Mouse (Mus musculus) embryo, embryonic 10.5 days (tissue): ENCODE results near the gene Cxcr5.
"Not testable (repeated sequence)": the region's sequence is repeated elsewhere in the genome, so short reads cannot be mapped to it uniquely, and the experiment has no call there.

ENCODE experiments used
- DNase-seq: peaks from one replicate; pipeline ENCODE4 v3.0.0-alpha.2; 2015; ENCODE audit warnings: low spot score

Gene Cxcr5

GRCm38 (mm10) chr9:44587262-44588160 is 25.8 kb upstream of the Cxcr5 start:
- no peak for DNase-seq

DNA sequence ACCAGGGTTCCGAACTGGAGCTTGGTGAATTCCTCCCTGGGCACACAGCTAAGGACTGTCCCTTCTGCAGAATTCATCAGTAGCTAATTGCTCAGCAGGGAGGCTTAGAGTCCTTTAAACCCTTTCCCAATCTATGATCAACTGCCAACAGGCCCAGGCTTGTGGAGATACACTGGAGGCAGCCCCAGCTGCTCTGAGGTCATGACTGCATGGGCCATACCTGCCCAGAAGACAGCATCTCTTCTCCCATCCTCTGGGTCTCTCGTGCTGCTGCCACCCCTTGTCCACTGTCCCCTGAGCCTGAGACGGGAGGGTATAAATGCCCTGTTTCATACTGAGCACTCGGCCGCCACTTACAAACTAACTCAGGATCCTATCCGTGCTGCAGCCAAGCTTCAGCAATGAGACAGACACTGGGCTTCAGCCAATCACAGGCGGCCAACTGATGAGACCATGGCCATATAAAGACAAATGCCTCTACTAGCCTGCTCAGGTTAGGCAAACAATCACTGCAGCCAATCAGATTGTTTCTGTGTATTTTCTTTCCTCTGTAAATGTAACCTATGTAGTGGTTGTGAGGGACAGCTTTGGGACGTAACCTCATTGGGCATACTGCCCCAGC is 25.1 kb upstream of the Cxcr5 start:
- DNase-seq = no peak

DNA sequence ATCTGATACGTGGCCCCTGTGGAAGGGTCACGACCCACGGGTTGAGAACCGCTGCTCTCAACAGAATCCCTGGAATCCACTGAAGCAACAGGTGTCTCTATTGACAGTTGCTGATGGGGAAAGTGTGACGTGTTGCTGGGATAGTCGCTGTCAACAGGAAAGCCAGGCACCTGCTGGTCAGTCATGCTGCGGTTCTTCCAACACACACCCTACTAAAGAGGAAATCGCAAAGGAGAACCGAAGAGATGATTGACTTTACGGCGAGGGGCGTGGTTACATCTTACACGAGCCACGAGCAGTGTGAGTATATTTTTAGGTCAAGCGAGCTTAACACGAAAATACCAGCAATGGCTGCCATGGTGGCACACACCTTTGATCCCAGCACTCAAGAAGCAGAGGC is 20.7 kb upstream of the Cxcr5 start:
- DNase-seq = no peak

DNA sequence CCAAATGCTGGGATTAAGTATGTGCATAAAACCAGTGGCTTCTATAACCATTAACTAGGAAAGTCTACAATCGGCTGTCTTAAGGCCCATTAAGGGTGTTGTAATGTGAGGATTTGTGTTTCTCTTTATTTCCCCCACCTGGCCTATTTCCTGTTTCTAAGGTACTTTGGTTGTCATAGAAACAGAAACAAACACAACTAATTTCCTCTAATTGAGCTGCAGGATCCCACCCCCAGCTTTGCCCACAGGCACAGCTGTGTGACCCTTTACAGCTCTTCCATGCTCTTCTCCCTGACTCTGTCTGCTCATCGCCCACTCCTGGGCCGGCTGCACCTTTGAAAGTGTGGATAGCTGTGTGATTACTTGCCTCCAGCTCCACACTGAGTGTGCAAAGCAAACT is 19.7 kb upstream of the Cxcr5 start:
- no peak for DNase-seq

DNA sequence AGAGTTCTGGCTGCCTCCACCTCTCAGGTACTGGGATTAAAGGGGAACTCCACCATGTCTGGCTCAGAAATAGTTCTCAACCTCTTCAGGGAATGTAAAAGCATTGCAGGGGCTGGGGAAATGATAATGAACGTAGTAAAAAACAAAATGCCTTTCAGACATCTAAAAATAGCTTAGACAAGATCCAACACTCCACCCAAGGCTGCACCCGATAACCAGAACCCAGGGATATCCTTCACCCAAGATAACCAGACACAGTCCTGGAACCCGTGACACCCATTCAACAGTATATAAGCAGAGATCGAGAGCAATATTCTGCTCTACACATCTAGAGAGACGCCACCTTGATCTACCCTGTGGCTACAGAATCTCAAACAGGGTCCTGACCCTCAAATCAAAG is 18.4 kb upstream of the Cxcr5 start:
- DNase-seq = no peak

DNA sequence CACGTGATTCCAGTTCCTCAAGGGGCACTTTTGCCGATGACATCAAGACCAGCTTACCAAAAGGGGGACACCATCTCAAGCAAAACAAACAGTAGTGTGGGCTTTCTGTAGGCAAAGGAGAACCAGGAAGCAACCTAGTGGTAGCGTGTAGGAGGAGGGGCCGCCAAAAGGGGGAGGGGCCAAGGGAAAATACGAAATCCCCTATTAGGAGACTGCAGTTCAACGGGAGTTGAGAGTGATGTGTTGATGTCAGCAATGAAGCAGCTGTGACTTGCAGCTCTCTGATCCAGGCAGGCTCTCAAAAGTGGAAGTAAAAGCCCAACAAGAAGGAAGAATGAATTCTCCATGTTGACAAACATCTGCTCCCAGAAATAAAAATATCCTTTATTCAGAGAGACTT is 17.7 kb upstream of the Cxcr5 start:
- no peak for DNase-seq

- not testable (repeated sequence) for DNase-seq
These were observed 14.4 kb upstream of the Cxcr5 start for GRCm38 (mm10) chr9:44576046-44576445.

GRCm38 (mm10) chr9:44575095-44575494 is 13.4 kb upstream of the Cxcr5 start:
- no peak for DNase-seq

DNA sequence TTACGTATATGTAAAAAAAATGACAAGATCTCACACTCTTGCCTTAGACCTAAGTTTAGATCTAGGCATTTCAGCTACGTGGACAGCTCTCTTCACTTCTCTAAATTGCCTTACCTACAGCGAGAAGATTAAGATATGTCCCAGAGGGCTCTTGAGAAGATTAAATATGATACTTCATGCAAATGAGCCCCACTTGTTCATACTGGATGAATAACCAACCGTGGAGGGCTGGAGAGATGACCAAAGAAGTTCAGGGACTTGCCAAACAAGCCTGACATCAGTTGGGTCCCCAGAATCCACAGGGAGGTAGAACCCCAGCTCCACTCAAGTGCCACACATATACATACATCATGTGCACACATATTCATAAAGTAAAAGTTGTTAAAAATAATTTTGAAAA is 11.6 kb upstream of the Cxcr5 start:
- DNase-seq = no peak

GRCm38 (mm10) chr9:44570939-44571382 is 9.3 kb upstream of the Cxcr5 start:
- no peak for DNase-seq

GRCm38 (mm10) chr9:44568083-44568455 is 6.4 kb upstream of the Cxcr5 start:
- no peak for DNase-seq

GRCm38 (mm10) chr9:44567338-44568082 is 5.8 kb upstream of the Cxcr5 start:
- no peak for DNase-seq

- DNase-seq = peak; percentile 16
These were observed 3.7 kb upstream of the Cxcr5 start for GRCm38 (mm10) chr9:44565367-44565766.

GRCm38 (mm10) chr9:44562936-44563335 is 1.3 kb upstream of the Cxcr5 start:
- DNase-seq = no peak

- DNase-seq = no peak
These were observed 9.5 kb downstream of the Cxcr5 start for GRCm38 (mm10) chr9:44552161-44552560.

DNA sequence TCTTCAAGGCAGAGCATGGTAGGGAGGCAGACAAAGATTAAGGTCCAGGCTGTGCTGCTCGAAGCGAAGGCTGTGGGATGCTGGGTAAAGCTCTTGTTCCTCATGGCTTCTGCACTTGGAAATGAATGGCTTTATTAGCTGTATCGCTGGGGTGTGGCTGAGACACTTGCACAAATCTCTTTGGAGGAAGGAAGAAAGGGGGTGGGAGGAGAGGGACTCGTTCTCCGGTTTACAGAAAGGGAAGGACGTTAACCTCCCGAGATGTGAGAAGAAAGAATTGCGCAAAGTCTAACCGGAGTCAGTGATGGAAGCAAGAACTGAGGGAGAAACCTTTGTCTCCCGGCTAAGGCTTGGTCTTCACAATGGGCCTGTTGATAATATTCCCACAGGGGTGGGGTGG is 10.5 kb downstream of the Cxcr5 start:
- DNase-seq = no peak

GRCm38 (mm10) chr9:44548412-44549152 is 13.1 kb downstream of the Cxcr5 start:
- no peak for DNase-seq

DNA sequence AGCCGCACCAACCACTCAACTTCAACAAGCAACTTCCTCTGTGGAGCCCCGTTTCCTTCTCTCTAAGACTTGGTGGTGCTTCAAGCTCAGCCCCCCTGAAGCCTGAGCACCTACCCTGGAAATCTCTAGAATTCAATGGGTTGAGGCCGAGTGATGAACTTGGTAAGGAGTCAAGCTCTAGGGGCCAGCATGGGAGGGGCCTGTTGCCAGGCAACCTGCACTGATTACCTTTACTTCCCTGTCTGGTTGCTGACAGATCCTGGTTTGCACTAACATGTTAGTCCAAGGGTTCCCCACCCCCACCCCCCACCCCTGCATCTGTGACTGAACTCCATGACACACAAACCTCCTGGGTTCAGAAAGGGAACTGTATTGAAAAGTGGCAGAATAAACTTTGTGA is 16.7 kb downstream of the Cxcr5 start:
- no peak for DNase-seq

DNA sequence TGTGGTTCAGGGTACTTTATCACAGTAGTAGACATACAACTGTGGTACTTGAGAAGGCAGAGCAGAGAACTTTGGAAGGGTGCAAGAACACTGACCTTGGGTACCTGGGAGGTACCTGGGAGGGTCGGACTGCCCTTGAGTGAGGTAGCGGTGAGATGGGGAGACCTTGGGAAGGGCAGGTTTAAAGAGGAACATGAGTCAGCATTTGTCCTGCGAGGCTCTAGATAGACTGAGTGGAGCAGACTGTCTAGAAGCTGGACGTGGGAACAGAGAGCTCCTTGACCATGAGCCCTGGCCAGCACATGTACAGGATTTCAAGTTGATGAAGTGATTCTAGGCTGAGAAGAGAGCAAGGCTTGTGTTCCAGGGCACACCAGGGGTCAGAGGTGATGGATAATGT is 19.3 kb downstream of the Cxcr5 start:
- DNase-seq = no peak

DNA sequence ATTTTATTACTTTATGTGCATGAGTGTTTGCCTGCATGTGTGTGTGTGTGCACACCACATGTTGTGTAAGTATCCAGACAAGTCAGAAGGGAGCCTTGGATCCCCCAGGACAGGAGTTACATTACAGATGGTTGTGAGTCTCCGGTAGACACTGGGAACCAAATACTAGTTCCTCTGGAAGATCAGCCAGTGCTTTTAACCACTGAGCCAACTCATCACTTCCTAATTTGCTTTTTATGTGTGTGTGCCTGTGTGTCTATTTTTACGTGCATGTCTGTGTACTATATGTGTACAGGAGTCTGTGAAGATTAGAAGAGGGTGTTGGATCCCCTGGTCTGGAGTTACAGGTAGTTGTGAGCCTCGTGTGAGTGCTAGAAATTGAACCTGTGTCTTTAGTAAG is 21.0 kb downstream of the Cxcr5 start:
- DNase-seq = no peak

DNA sequence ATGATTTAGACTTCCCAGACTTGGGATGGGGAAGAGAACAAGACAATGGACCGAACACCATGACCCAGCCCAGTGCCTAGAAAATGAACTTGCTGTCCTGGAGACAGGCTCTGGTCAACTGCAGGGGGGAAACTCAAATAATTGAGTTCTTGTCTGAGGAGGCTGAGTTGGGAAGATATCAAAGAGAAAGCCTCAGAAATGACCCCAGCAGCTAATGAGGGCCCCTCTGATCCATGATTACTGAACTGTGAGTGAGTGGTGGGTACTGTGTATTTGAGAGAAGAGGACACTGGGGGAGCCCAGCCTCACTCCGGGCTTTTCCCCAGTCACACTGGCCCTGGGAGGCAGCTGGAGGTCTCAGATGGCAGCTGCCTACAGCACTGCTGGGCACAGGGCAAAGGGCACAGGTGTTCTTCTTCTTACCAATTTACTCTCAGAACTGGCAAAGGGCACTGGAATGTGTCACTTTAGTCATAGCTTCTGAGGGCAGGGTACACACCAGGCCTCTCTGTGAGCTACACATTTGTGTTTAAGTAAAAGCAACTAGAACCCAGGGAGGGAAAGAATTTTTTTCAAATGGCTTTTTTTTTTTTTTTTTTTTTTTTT is 21.8 kb downstream of the Cxcr5 start:
- peak; percentile 10 for DNase-seq
